Mouse (Mus musculus) neural tube, embryonic 10.5 days (tissue): ENCODE data around the gene Akip1.

Experiments
- DNase-seq: peaks from one replicate; pipeline ENCODE4 v3.0.0-alpha.2; 2017; ENCODE audit warnings: low spot score; ENCODE audit errors: extremely low spot score

Gene Akip1

DNA sequence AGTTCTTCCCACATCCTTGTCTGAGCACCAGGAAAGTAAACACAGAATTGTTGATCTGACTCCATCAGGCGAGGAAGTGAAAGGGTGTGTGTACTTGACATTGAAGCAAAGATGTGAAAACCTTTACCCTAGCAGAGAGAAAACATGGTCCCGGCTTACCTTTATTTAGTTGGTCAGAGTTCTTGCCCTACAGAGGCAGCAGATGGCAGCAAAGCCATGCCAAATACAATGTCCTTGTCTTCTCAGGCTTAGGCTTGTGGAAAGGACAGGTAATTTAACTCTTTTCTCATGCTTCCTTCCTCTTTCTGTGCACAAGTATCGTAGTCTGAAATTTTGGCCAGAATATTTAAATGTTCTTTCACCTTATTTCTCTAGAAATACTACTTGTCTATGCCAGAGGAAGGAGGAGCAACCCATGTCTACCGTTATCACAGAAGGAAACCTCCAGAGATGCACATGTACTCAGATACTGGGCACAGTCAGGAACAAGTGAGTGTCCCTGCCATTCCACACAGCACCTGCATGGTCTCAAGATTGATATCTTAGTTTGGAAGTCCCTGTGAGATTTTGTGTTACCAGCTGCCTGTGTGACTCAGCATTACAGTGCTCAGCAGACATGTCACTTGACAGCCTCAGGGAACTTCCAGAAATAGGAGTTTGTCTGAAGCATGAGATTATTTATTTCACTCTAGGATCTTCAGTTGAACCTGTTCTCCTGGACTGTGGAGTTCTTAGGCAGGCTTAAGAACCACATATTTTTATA lies 3.7 kb downstream of the Akip1 start:
- peak; percentile 18 for DNase-seq

DNA sequence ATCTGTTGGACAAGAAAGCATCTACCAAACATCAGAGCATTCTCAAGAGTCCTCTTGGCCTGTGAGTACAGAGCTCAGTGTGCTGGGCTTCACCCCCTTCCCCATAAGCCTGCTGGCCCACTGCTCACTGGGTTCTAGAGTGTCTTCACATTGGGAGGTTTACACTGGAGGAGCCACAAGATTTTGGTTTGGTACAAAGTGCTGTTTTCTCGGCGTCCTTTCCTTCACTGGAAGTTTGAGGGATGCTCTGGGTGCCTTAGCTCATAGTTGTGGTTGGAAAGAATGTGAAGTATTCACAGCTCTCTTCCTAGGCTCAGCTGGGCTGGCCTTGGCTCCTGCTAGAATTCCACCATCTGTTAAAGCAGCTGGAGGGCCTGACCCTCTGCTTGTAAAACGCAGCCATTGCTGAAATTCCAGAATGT lies 5.5 kb downstream of the Akip1 start:
- no peak for DNase-seq

DNA sequence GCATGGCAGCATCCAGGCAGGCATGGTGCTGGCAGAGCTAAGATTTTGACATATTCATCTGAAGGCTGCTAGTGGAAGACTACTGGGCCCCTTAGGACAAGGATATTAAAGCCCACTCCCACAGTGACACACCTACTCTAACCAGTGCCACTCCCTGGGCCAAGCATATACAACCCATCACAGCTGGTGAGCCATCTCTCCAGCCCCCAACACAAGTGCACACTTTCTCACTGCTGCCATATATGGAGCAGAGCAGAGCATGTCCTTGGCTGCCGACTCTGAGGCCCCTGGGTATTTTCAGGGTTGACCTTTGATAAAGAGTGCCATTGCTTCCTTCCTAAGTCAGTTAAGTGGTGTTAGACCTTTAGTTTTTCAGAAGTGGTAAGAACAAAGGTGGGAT lies 6.6 kb downstream of the Akip1 start:
- no peak for DNase-seq

GRCm38 (mm10) chr7:109712198-109712597 lies 8.7 kb downstream of the Akip1 start:
- no peak for DNase-seq

GRCm38 (mm10) chr7:109713434-109713982 lies 10.0 kb downstream of the Akip1 start:
- no peak for DNase-seq

DNA sequence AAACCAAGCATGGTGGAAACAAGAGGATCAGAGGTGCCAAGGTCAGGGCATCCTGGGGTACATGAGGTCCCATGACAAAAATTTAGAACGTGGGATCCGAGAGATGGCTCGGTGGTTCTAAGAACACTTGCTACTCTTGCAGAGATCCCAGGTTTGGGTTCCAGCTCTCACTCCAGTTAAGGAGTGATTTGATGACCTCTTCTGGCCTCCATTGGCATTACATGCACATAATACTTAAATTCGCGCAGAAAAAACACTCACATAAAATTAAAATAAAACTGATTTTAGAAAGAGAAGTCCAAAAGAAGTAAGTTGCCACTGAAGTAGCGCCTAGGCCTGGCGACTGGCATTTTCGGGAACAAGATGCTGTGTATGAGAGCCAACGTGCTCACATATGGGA lies 15.8 kb downstream of the Akip1 start:
- peak; percentile 17 for DNase-seq

- no peak for DNase-seq
These were observed 19.1 kb downstream of the Akip1 start for GRCm38 (mm10) chr7:109722618-109723017.

DNA sequence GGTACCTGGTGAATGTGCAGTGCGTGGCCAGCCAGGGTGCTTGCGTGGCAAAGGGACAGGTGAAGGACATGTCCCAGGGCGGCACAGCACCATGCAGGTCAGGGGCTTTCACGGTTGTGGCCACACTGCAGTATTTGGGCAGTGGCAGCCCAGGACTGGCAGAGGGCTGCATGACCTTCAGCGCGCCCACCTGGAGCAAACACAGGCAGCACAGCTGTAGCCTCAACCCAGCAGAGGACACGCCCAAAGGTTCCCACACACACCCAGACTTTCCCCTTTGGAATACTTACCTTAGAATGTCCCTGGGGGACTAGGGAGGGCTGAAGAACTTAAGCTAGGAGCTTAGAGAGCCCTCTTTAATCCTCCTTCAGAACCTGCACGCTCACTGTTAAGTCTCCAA lies 19.6 kb downstream of the Akip1 start:
- DNase-seq: no peak

DNA sequence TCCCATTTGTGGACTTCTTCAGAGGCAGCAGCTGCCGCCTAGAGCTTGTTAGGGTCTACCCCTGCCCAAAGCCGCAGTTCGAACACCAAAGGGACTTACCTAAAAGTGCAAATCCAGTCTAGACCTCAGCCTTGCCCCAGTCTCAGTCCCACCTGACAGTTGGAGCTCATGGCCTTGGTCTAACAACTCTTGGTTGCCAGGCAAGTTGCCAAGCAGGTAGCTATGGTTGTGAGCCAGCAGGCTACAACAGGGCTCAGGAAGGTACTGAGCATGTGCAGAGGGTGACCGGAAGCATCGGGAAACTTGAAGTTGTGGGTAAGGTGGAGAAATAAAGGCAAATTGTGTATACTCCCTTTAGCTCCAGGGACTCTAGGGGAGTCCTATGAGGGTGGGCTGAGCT lies 20.2 kb downstream of the Akip1 start, which contains the start of gene BC051019:
BC051019 (minus strand) TSS at position 154 of the 400 bp plus-strand sequence.
- no peak for DNase-seq

- DNase-seq: no peak
These were observed 28.1 kb downstream of the Akip1 start, which contains the start of gene Ascl3 for GRCm38 (mm10) chr7:109731626-109732025. TSS of gene Ascl3 (minus strand) at chr7:109731726.

DNA sequence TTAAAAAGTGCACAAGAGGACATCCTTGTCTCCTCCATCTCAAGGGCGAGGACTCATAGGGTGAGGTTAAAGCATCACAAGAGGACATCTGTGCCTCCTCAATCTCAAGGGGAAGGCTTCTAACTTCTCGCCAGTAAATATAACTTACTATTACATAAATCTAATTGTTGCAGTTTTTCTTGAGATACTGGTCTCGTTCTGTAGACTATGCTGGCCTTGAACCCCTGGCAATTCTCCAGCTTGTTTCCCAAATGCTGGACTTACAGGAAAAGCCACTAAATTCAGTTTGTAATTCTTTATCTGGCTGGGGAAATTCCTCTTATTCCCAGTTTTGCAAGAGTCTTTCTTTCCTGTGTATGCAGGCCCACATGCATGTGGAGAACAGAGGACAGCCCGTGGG lies 31.3 kb downstream of the Akip1 start:
- no peak for DNase-seq

GRCm38 (mm10) chr7:109739822-109740370 lies 36.4 kb downstream of the Akip1 start:
- DNase-seq: no peak

- no peak for DNase-seq
These were observed 37.6 kb downstream of the Akip1 start for GRCm38 (mm10) chr7:109741060-109741459.

DNA sequence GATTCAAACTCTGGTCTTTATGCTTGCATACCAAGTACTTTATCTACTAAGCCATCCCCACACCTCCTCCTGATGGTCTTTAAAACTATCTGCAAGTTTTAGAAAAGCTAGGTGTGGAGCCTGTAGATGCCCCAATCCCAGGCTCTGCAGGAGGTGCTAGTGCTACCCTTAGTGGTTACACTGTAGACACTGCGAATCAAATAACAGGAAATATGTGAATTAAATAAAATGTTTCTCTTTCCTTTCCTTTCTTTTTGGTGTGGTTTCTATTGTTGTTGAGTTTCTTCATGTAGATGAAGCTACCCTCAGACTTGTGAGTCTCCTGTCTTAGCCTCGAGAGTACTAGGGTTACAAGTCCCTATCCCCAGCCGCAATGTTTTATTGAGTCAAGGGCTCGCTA lies 38.2 kb downstream of the Akip1 start:
- no peak for DNase-seq

GRCm38 (mm10) chr7:109747747-109748146 lies 44.3 kb downstream of the Akip1 start:
- DNase-seq: no peak

DNA sequence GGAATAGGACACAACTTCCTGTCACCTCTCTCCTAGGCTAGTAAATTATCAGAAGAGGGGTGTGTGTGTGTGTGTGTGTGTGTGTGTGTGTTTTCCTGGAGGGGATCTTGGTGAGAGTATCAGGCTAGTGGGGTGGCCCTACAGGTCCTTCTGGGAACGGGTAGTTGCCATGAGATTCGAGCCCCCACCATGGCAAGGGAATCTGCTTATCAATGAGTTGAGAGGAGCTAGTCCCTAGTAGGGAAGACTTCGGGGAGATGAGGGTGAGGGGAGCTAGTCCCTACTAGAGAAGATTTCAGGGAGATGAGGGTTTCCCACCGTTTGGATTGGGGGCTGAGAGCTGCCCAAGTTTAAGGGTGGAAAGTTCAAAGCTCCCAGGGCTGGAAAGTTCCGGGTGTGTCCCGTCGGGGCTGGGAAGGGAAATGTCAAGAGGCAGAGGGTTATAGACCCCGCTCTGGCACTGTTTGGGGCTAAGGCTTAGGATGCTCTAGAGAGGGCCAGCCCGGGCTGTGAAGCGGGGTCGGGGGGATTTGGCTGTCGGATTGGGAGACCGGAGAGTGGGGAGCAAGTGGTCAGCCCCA lies 48.0 kb downstream of the Akip1 start:
- DNase-seq: no peak

DNA sequence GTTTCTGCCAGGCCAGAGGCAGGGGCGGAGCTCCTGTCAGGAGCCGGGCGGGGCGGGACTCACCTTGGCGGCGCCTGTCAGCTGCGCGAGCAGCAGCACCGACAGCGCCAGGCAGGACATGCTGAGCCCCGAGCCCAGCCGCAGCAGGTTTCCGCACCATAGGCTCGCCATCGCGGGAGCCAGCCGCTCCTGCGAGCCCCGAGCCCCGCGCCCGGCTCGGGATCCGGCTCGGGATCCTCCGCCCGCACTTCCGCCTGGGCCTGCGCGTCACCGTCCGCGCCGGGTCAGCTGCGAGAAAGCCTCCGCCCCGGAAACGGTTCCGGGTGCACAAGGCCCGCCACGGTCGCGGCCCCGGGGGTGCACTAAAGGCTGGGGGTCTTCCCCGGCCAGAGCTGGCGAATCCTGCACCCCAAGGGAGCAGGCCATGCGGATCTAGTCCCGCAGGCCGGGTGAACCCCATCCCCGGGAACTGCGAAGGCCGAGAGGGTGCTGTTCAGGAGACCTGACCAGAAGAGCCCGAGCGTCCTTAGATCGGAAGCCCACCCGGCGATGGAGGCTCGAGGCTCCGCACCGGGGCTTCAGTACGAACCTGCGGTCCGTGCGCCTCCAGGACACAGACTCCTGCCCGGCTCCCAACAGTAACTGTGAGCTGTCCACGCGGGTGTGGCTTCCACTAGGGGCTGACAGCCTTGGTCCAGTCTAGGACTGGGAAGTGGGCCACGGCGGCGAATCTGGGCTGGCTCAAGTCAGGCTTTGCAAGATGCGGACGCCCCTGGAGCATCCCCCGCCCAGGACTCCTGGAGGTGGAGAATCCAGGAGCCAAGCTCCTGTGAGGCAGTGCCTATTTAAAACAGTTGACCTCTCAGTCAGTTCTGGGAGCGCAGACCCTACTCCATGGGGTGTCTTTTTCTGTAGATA lies 48.8 kb downstream of the Akip1 start, which contains the start of gene Tmem9b:
Tmem9b (minus strand) TSS at position 868 of the 918 bp plus-strand sequence.
- DNase-seq: peak; percentile 86

GRCm38 (mm10) chr7:109754034-109754433 lies 50.5 kb downstream of the Akip1 start:
- no peak for DNase-seq

- DNase-seq: no peak
These were observed 52.8 kb downstream of the Akip1 start for GRCm38 (mm10) chr7:109756291-109756690.
